Mouse (Mus musculus): ENCODE data around the gene Wnt5b. TPM values are rescaled to one million over a fixed set of nuclear protein-coding genes. Genes with fewer than 3 reads are reported as not detected.

The Wnt5b gene
- polyA plus RNA-seq, 1 experiment from 2014 or later: 4.5 TPM

DNA sequence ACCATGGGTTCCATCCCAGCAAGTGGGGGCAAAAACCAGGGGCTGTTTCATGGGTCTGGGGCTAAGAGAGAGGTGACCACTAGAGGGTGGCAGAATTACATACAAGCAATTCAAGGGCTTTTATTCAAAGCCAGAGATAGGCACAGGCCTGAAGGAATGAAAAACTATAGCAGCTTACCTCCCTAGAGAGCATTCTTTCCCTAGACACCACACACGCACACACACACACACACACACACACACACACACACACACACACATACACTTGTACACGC lies 76.4 kb downstream of the Wnt5b start:
- no peak for DNase-seq (ENCODE audit: low spot score)
- 65% methylated on average over 2 of the region's 2 CpGs for WGBS
- H3K4me1 ChIP-seq (replicated peaks; ENCODE audit: control insufficient read depth, insufficient read depth): peaks cover 6% of the 10 kb centered on the region; the same call in 1 of the 2 replicates

DNA sequence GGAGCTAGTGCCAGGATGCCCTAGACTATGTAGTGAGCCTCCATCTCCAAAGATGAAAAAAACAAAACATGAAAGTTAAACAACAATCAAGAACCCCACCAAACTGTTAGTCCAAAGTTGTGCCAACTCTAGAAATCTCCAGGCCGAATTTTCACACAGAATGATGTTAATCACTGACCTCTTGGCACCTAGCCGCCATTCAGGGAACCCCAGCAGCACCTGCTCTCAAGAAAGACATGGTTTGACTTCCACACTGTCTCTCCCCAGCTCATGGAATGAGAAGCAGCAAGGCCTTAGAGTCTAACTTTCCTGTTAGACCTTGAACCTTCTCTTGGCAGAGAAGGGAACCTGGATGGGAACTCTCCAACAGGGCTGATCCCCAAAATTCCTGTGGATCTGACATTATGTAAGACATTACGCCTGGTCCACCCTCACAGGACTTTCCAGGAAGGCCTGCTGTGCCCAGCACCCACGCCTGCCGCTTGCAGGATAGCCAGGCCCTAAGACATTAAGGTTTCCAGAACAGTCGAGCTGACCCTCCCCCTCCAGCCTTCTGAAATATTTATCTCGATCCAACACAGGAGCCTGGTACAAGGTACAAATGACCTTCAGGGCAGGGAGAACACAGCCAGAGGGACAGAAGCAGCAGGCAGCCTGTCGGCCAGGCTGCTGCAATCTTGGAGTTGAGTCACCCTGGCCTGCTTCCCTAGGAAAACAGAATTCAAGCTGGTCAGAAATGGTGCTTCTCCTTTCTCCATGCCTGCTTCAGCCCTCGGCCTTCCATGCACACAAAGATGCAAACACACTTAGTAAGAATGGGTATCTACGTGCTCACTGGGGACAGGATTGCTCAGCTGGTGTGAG lies 77.0 kb downstream of the Wnt5b start:
- DNase-seq (ENCODE audit: low spot score): peak; percentile 59
- Histone ChIP-seq H3K9ac (ENCODE audit: low read length) (no peak overlapping the region), H3K27ac (replicated peaks) (peak overlapping the region; percentile 78), H3K9me3 (ENCODE audit: control insufficient read depth, low read length) (no peaks in the 10 kb centered on the region), H3K4me3 (ENCODE audit: low read depth, low read length) (no peak overlapping the region), H3K4me1 (replicated peaks; ENCODE audit: control insufficient read depth, insufficient read depth) (peaks cover 6% of the 10 kb centered on the region; the same call in 1 of the 2 replicates), H3K36me3 (ENCODE audit: control insufficient read depth, insufficient read depth, low read length) (no peaks in the 10 kb centered on the region), H3K27me3 (ENCODE audit: control insufficient read depth, insufficient read depth, low read length) (no peaks in the 10 kb centered on the region), H3K4me2 (replicated peaks; ENCODE audit: low read depth) (no peak overlapping the region)
- TF ChIP-seq CTCF (IDR thresholded peaks at IDR 0.05; ENCODE audit: low read depth) (no peak), EP300 (optimal IDR thresholded peaks at IDR 0.05) (no peak)
- ATAC-seq (ENCODE audit: low FRiP score, low TSS enrichment): peak; percentile 75
- WGBS: 47% methylated on average over 10 of the region's 10 CpGs

More for the DNA sequence above, 76.4 kb downstream of the Wnt5b start:
- no peak overlapping the region for H3K9ac ChIP-seq (ENCODE audit: low read length)
- TF ChIP-seq EP300 (optimal IDR thresholded peaks at IDR 0.05) (no peak), CTCF (IDR thresholded peaks at IDR 0.05; ENCODE audit: low read depth) (peak; percentile 69)
- no peaks in the 10 kb centered on the region for H3K27me3 ChIP-seq (ENCODE audit: control insufficient read depth, insufficient read depth, low read length)
- H3K27ac ChIP-seq (replicated peaks): peak overlapping the region; percentile 78
- no peak overlapping the region for H3K4me3 ChIP-seq (ENCODE audit: low read depth, low read length)
- no peaks in the 10 kb centered on the region for H3K36me3 ChIP-seq (ENCODE audit: control insufficient read depth, insufficient read depth, low read length)
- no peaks in the 10 kb centered on the region for H3K9me3 ChIP-seq (ENCODE audit: control insufficient read depth, low read length)
- peak; percentile 41; the same call in 1 of the 2 replicates for ATAC-seq (ENCODE audit: low FRiP score, low TSS enrichment)
- no peak overlapping the region for H3K4me2 ChIP-seq (replicated peaks; ENCODE audit: low read depth)

DNA sequence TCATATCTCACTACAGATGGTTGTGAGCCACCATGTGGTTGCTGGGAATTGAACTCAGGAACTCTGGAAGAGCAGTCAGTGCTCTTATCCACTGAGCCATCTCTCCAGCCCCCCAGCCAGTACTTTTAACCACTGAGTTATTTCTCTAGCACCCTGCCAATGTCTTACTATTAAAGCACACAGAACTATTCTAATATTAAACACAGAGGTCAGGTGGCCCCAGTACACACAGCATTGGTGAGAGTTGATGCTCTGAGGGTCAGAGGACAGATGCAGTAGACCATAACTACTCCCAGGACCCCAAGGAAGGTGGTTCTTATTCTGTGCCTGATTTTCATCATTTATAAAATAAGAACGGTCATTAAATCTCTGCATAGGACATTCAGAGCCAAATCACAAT lies 78.0 kb downstream of the Wnt5b start:
- TF ChIP-seq CTCF (IDR thresholded peaks at IDR 0.05; ENCODE audit: low read depth) (no peak), EP300 (optimal IDR thresholded peaks at IDR 0.05) (no peak)
- WGBS: 88% methylated on average over 1 of the region's 1 CpGs

DNA sequence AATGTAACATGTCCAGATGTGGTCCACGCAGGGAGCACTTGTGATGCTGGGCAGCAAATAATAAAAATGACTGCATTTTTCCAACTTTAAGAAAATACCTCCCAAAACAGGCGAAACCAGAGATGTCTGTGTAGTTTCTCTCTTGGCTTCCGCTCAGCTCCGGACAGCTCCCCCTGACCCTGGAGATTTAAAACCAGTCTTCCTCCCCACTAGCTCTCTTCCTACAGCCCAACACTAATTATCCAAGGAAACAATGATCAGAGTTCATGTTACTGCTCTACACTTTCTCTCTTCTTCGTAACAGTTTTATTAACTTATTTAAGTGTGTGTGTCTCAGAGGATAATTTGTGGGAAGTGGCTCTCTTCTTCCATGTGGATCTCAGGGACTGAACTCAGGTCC lies 83.8 kb downstream of the Wnt5b start:
- Histone ChIP-seq H3K9ac (ENCODE audit: low read length) (no peak overlapping the region), H3K4me2 (replicated peaks; ENCODE audit: low read depth) (no peak overlapping the region), H3K9me3 (ENCODE audit: control insufficient read depth, low read length) (no peaks in the 10 kb centered on the region), H3K27me3 (ENCODE audit: control insufficient read depth, insufficient read depth, low read length) (no peaks in the 10 kb centered on the region), H3K27ac (replicated peaks) (no peak overlapping the region), H3K36me3 (ENCODE audit: control insufficient read depth, insufficient read depth, low read length) (no peaks in the 10 kb centered on the region), H3K4me3 (ENCODE audit: low read depth, low read length) (no peak overlapping the region), H3K4me1 (replicated peaks; ENCODE audit: control insufficient read depth, insufficient read depth) (no peaks in the 10 kb centered on the region)
- 77% methylated on average over 5 of the region's 5 CpGs for WGBS
- DNase-seq (ENCODE audit: low spot score): no peak
- TF ChIP-seq CTCF (IDR thresholded peaks at IDR 0.05; ENCODE audit: low read depth): no peak
- no peak for TF ChIP-seq EP300 (optimal IDR thresholded peaks at IDR 0.05)
- ATAC-seq (ENCODE audit: low FRiP score, low TSS enrichment): no peak

More for the DNA sequence above, 78.0 kb downstream of the Wnt5b start:
- Histone ChIP-seq H3K36me3 (ENCODE audit: control insufficient read depth, insufficient read depth, low read length) (no peaks in the 10 kb centered on the region), H3K4me1 (replicated peaks; ENCODE audit: control insufficient read depth, insufficient read depth) (peaks cover 6% of the 10 kb centered on the region; the same call in 1 of the 2 replicates), H3K4me3 (ENCODE audit: low read depth, low read length) (no peak overlapping the region), H3K27ac (replicated peaks) (no peak overlapping the region), H3K27me3 (ENCODE audit: control insufficient read depth, insufficient read depth, low read length) (no peaks in the 10 kb centered on the region), H3K9me3 (ENCODE audit: control insufficient read depth, low read length) (no peaks in the 10 kb centered on the region), H3K9ac (ENCODE audit: low read length) (no peak overlapping the region), H3K4me2 (replicated peaks; ENCODE audit: low read depth) (no peak overlapping the region)
- DNase-seq (ENCODE audit: low spot score) (no peak), ATAC-seq (ENCODE audit: low FRiP score, low TSS enrichment) (no peak)

DNA sequence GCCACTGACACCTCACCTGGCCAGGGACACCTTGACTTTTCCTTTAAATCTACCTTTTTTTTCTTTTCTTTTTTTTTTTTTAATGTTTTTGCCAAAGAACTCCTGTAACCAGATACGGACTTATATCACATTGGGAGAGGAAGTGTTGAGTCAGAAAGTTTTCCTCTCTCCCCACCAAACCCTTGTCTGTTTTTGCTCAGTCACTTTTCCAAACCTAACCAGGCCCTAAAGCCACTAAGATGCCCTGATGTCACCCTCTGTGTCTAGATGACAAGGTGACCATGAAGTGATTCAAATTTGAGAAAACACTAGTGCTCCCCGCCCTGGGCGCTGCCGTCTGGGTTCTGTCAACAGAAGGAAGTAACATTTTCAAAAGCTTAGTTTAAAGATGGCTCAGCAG lies 85.1 kb downstream of the Wnt5b start:
- H3K4me3 ChIP-seq (ENCODE audit: low read depth, low read length): no peak overlapping the region
- no peaks in the 10 kb centered on the region for H3K27me3 ChIP-seq (ENCODE audit: control insufficient read depth, insufficient read depth, low read length)
- no peak for TF ChIP-seq CTCF (IDR thresholded peaks at IDR 0.05; ENCODE audit: low read depth)
- no peak for TF ChIP-seq EP300 (optimal IDR thresholded peaks at IDR 0.05)
- no peak overlapping the region for H3K4me2 ChIP-seq (replicated peaks; ENCODE audit: low read depth)
- no peaks in the 10 kb centered on the region for H3K9me3 ChIP-seq (ENCODE audit: control insufficient read depth, low read length)
- no peak for ATAC-seq (ENCODE audit: low FRiP score, low TSS enrichment)
- no peak for DNase-seq (ENCODE audit: low spot score)
- H3K36me3 ChIP-seq (ENCODE audit: control insufficient read depth, insufficient read depth, low read length): no peaks in the 10 kb centered on the region
- H3K9ac ChIP-seq (ENCODE audit: low read length): no peak overlapping the region
- H3K27ac ChIP-seq (replicated peaks): no peak overlapping the region
- H3K4me1 ChIP-seq (replicated peaks; ENCODE audit: control insufficient read depth, insufficient read depth): no peaks in the 10 kb centered on the region
- 49% methylated on average over 4 of the region's 4 CpGs for WGBS

DNA sequence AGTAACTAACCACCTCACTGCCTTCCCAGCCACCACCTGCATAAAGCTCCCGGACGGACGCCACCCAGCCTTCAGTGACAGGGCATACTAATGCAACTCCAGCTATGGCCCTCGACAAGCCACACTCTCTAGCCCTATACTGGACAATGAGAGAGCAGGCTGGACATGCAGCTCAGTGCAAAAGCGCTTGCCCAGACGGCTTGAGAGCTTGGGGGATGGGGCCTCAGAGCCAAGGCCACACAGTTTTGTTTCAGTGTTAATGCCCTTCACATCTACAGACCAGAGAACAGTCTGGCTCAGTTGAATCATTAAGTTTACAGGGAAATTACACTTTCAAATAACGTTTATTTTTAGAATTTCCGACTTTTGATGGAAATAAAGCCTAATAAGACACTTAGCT lies 86.0 kb downstream of the Wnt5b start:
- Histone ChIP-seq H3K9ac (ENCODE audit: low read length) (no peak overlapping the region), H3K36me3 (ENCODE audit: control insufficient read depth, insufficient read depth, low read length) (no peaks in the 10 kb centered on the region), H3K9me3 (ENCODE audit: control insufficient read depth, low read length) (no peaks in the 10 kb centered on the region), H3K4me2 (replicated peaks; ENCODE audit: low read depth) (no peak overlapping the region), H3K27ac (replicated peaks) (no peak overlapping the region), H3K4me1 (replicated peaks; ENCODE audit: control insufficient read depth, insufficient read depth) (no peaks in the 10 kb centered on the region), H3K27me3 (ENCODE audit: control insufficient read depth, insufficient read depth, low read length) (no peaks in the 10 kb centered on the region), H3K4me3 (ENCODE audit: low read depth, low read length) (no peak overlapping the region)
- TF ChIP-seq CTCF (IDR thresholded peaks at IDR 0.05; ENCODE audit: low read depth) (no peak), EP300 (optimal IDR thresholded peaks at IDR 0.05) (no peak)
- 67% methylated on average over 8 of the region's 8 CpGs for WGBS
- DNase-seq (ENCODE audit: low spot score): no peak
- no peak for ATAC-seq (ENCODE audit: low FRiP score, low TSS enrichment)
